Mouse (Mus musculus): ENCODE measurements around the gene Plppr2. TPM values are rescaled to one million over a fixed set of nuclear protein-coding genes. Genes with fewer than 3 reads are reported as not detected.

Plppr2 gene
- total and polyA plus RNA-seq, 3 experiments = 1.3 to 13.9 TPM; not detected in 1

DNA sequence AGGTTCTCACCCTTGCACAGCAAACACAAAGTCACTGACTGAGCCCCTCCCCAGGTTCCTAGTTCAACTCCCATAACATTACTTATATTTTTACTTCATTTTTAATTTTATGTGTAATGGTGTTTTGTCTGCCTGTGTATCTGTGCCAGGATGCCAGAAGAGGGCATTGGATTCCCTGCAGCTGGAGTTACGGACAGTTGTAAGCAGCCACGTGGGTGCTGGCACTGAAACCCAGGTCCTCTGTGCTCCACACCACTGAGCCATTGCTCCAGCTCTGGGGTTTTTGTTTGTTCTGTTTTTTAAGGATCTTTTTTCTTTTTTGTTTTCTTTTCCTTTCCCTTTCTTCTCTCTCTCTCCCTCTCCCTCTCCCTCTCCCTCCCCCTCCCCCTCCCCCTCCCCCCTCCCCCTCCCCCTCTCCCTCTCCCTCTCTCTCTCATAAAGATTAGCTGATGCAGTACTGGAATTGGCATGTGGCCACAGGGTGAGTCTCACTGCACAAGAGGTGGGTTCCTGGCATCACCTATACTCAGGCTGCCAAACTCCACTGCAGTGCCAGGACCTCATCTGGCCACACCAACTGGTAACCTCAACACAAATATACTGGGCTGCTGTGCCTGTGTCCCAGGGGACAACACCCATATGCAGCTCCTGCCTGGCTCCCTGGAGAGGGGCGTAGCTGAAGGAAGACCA is 59.5 kb downstream of the Plppr2 start (continued):
- TF ChIP-seq KAT2A (conservative IDR thresholded peaks at IDR 0.05; ENCODE audit: low read depth, low read length) (no peak), SIN3A (IDR thresholded peaks at IDR 0.05; ENCODE audit: low read length) (peak; percentile 62), MYC (IDR thresholded peaks at IDR 0.05; ENCODE audit: low read depth, low read length) (peak; percentile 70; the same call in 1 of the 2 replicates), NRF1 (IDR thresholded peaks at IDR 0.05; ENCODE audit: insufficient read depth, low read depth, low read length, poor library complexity, severe bottlenecking) (peak; percentile 27; the same call in 1 of the 2 replicates), NELFE (IDR thresholded peaks at IDR 0.05; ENCODE audit: low read depth, low read length) (peak; percentile 28; the same call in 1 of the 2 replicates), UBTF (IDR thresholded peaks at IDR 0.05; ENCODE audit: borderline replicate concordance, insufficient read depth, low read depth, low read length) (no peak), ELF1 (IDR thresholded peaks at IDR 0.05; ENCODE audit: low read depth, low read length) (no peak), HCFC1 (IDR thresholded peaks at IDR 0.05; ENCODE audit: low read depth, low read length) (0 out of 2 replicates have a peak, but pooled peaks have one; percentile 34), GABPA (IDR thresholded peaks at IDR 0.05; ENCODE audit: low read depth, low read length) (no peak), EP300 (IDR thresholded peaks at IDR 0.05; ENCODE audit: low read depth in 1 of 2, low read length in 2 of 2) (no peak), ZNF384 (IDR thresholded peaks at IDR 0.05; ENCODE audit: low read depth, low read length) (no peak), MAX (IDR thresholded peaks at IDR 0.05; ENCODE audit: low read length) (peak; percentile 42; the same call in 1 of the 2 replicates), BHLHE40 (IDR thresholded peaks at IDR 0.05; ENCODE audit: borderline replicate concordance, low read depth, low read length) (no peak), E2F4 (IDR thresholded peaks at IDR 0.05; ENCODE audit: borderline replicate concordance, low read depth, low read length) (no peak), TAL1 (IDR thresholded peaks at IDR 0.05; ENCODE audit: low read length) (no peak), POLR2AphosphoS2 (IDR thresholded peaks at IDR 0.05; ENCODE audit: low read length) (no peak), CHD2 (IDR thresholded peaks at IDR 0.05; ENCODE audit: low read length) (no peak), MAFK (IDR thresholded peaks at IDR 0.05; ENCODE audit: borderline replicate concordance, low read depth, low read length) (no peak), ETS1 (IDR thresholded peaks at IDR 0.05; ENCODE audit: low read depth, low read length) (0 out of 2 replicates have a peak, but pooled peaks have one; percentile 17), USF2 (IDR thresholded peaks at IDR 0.05; ENCODE audit: borderline replicate concordance in 1 of 2, insufficient read depth in 1 of 2, low read depth in 1 of 2, low read length in 2 of 2) (no peak), RCOR1 (IDR thresholded peaks at IDR 0.05; ENCODE audit: low read depth, low read length) (no peak), MXI1 (IDR thresholded peaks at IDR 0.05; ENCODE audit: low read depth, low read length) (peak; percentile 84), USF1 (IDR thresholded peaks at IDR 0.05; ENCODE audit: low read depth, low read length) (no peak), MEF2A (IDR thresholded peaks at IDR 0.05; ENCODE audit: extremely low read depth, insufficient replicate concordance, low read depth, low read length, poor library complexity, severe bottlenecking) (no peak)

Other genes with a start within 250 kb of the Plppr2 start
- 58.1 and 69.1 TPM in 2 replicates for gene Ldlr, start 213.6 kb upstream of the Plppr2 start, total RNA-seq (2012; rRNA removed)
- gene Ldlr, start 213.6 kb upstream of the Plppr2 start, polyA plus RNA-seq (2012; ENCODE audit: insufficient read depth in 1 of 2, insufficient read length in 2 of 2, low read depth in 1 of 2, low replicate concordance in 2 of 2, missing spikeins in 1 of 2) = 10 to 100 TPM in 1 of 2 experiments, not detected in 1; 90.6 TPM
- gene Spc24, start 176.7 kb upstream of the Plppr2 start, total RNA-seq (2012; rRNA removed) = 304 and 305 TPM in 2 replicates
- gene Spc24, start 176.7 kb upstream of the Plppr2 start, polyA plus RNA-seq (2012; ENCODE audit: insufficient read depth in 1 of 2, insufficient read length in 2 of 2, low read depth in 1 of 2, low replicate concordance in 2 of 2, missing spikeins in 1 of 2) = 100 to 1,000 TPM in 1 of 2 experiments, not detected in 1; 377 TPM
- 5.9 and 7.6 TPM in 2 replicates for gene Kank2, start 138.3 kb upstream of the Plppr2 start, total RNA-seq (2012; rRNA removed)
- gene Kank2, start 138.3 kb upstream of the Plppr2 start, polyA plus RNA-seq (2012; ENCODE audit: insufficient read depth in 1 of 2, insufficient read length in 2 of 2, low read depth in 1 of 2, low replicate concordance in 2 of 2, missing spikeins in 1 of 2) = 10 to 100 TPM in 1 of 2 experiments, not detected in 1; 16.3 TPM
- gene Angptl8, start 101.5 kb upstream of the Plppr2 start, total RNA-seq (2012; rRNA removed) = not detected in 2 replicates
- gene Angptl8, start 101.5 kb upstream of the Plppr2 start, polyA plus RNA-seq (2012; ENCODE audit: insufficient read depth in 1 of 2, insufficient read length in 2 of 2, low read depth in 1 of 2, low replicate concordance in 2 of 2, missing spikeins in 1 of 2) = under 1 TPM in 1 of 2 experiments, not detected in 1; 0.25 TPM
- 3.3 and 5.0 TPM in 2 replicates for gene Dock6, start 84.4 kb upstream of the Plppr2 start, total RNA-seq (2012; rRNA removed)
- 10 to 100 TPM in 1 of 2 experiments, not detected in 1; 21.3 TPM for gene Dock6, start 84.4 kb upstream of the Plppr2 start, polyA plus RNA-seq (2012; ENCODE audit: insufficient read depth in 1 of 2, insufficient read length in 2 of 2, low read depth in 1 of 2, low replicate concordance in 2 of 2, missing spikeins in 1 of 2)
- 19.0 and 22.9 TPM in 2 replicates for gene Rab3d, start 18.8 kb upstream of the Plppr2 start, total RNA-seq (2012; rRNA removed)
- gene Rab3d, start 18.8 kb upstream of the Plppr2 start, polyA plus RNA-seq (2012; ENCODE audit: insufficient read depth in 1 of 2, insufficient read length in 2 of 2, low read depth in 1 of 2, low replicate concordance in 2 of 2, missing spikeins in 1 of 2) = 10 to 100 TPM in 1 of 2 experiments, not detected in 1; 44.2 TPM
- 1.0 and 1.4 TPM in 2 replicates for gene Ccdc159, start 9.6 kb upstream of the Plppr2 start, total RNA-seq (2012; rRNA removed)
- gene Ccdc159, start 9.6 kb upstream of the Plppr2 start, polyA plus RNA-seq (2012; ENCODE audit: insufficient read depth in 1 of 2, insufficient read length in 2 of 2, low read depth in 1 of 2, low replicate concordance in 2 of 2, missing spikeins in 1 of 2) = 1 to 10 TPM in 1 of 2 experiments, not detected in 1; 6.4 TPM
- gene Tmem205, start 9.5 kb upstream of the Plppr2 start, total RNA-seq (2012; rRNA removed) = 118 and 128 TPM in 2 replicates
- gene Tmem205, start 9.5 kb upstream of the Plppr2 start, polyA plus RNA-seq (2012; ENCODE audit: insufficient read depth in 1 of 2, insufficient read length in 2 of 2, low read depth in 1 of 2, low replicate concordance in 2 of 2, missing spikeins in 1 of 2) = 100 to 1,000 TPM in 1 of 2 experiments, not detected in 1; 114 TPM
- gene Swsap1, start 18.7 kb downstream of the Plppr2 start, total RNA-seq (2012; rRNA removed) = 12.7 and 17.2 TPM in 2 replicates
- gene Swsap1, start 18.7 kb downstream of the Plppr2 start, polyA plus RNA-seq (2012; ENCODE audit: insufficient read depth in 1 of 2, insufficient read length in 2 of 2, low read depth in 1 of 2, low replicate concordance in 2 of 2, missing spikeins in 1 of 2) = 10 to 100 TPM in 1 of 2 experiments, not detected in 1; 19.3 TPM
- 139 and 192 TPM in 2 replicates for gene Epor, start 26.5 kb downstream of the Plppr2 start, total RNA-seq (2012; rRNA removed)
- gene Epor, start 26.5 kb downstream of the Plppr2 start, polyA plus RNA-seq (2012; ENCODE audit: insufficient read depth in 1 of 2, insufficient read length in 2 of 2, low read depth in 1 of 2, low replicate concordance in 2 of 2, missing spikeins in 1 of 2) = 100 to 1,000 TPM in 1 of 2 experiments, not detected in 1; 440 TPM
- gene Rgl3, start 52.4 kb downstream of the Plppr2 start, total RNA-seq (2012; rRNA removed) = not detected in 2 replicates
- gene Rgl3, start 52.4 kb downstream of the Plppr2 start, polyA plus RNA-seq (2012; ENCODE audit: insufficient read depth in 1 of 2, insufficient read length in 2 of 2, low read depth in 1 of 2, low replicate concordance in 2 of 2, missing spikeins in 1 of 2) = not detected
- gene Ccdc151, start 65.6 kb downstream of the Plppr2 start, total RNA-seq (2012; rRNA removed) = 0.19 TPM in 1 of 2 replicates, not detected in the other
- under 1 TPM in 1 of 2 experiments, not detected in 1; 0.99 TPM for gene Ccdc151, start 65.6 kb downstream of the Plppr2 start, polyA plus RNA-seq (2012; ENCODE audit: insufficient read depth in 1 of 2, insufficient read length in 2 of 2, low read depth in 1 of 2, low replicate concordance in 2 of 2, missing spikeins in 1 of 2)
- gene Prkcsh, start 65.8 kb downstream of the Plppr2 start, total RNA-seq (2012; rRNA removed) = 330 and 356 TPM in 2 replicates
- gene Prkcsh, start 65.8 kb downstream of the Plppr2 start, polyA plus RNA-seq (2012; ENCODE audit: insufficient read depth in 1 of 2, insufficient read length in 2 of 2, low read depth in 1 of 2, low replicate concordance in 2 of 2, missing spikeins in 1 of 2) = 100 to 1,000 TPM; 183 to 577 TPM
- gene Elavl3, start 115.0 kb downstream of the Plppr2 start, total RNA-seq (2012; rRNA removed) = 0.15 and 0.20 TPM in 2 replicates
- gene Elavl3, start 115.0 kb downstream of the Plppr2 start, polyA plus RNA-seq (2012; ENCODE audit: insufficient read depth in 1 of 2, insufficient read length in 2 of 2, low read depth in 1 of 2, low replicate concordance in 2 of 2, missing spikeins in 1 of 2) = 1 to 10 TPM in 1 of 2 experiments, not detected in 1; 1.1 TPM
- not detected in 2 replicates for gene Gm49318, start 134.2 kb downstream of the Plppr2 start, total RNA-seq (2012; rRNA removed)
- gene Gm49318, start 134.2 kb downstream of the Plppr2 start, polyA plus RNA-seq (2012; ENCODE audit: insufficient read depth in 1 of 2, insufficient read length in 2 of 2, low read depth in 1 of 2, low replicate concordance in 2 of 2, missing spikeins in 1 of 2) = not detected
- 16.7 and 19.2 TPM in 2 replicates for gene Zfp653, start 134.3 kb downstream of the Plppr2 start, total RNA-seq (2012; rRNA removed)
- 10 to 100 TPM in 1 of 2 experiments, not detected in 1; 40.4 TPM for gene Zfp653, start 134.3 kb downstream of the Plppr2 start, polyA plus RNA-seq (2012; ENCODE audit: insufficient read depth in 1 of 2, insufficient read length in 2 of 2, low read depth in 1 of 2, low replicate concordance in 2 of 2, missing spikeins in 1 of 2)
- 167 and 183 TPM in 2 replicates for gene Ecsit, start 148.4 kb downstream of the Plppr2 start, total RNA-seq (2012; rRNA removed)
- 100 to 1,000 TPM in 1 of 2 experiments, 10 to 100 TPM in 1; 87.6 to 211 TPM for gene Ecsit, start 148.4 kb downstream of the Plppr2 start, polyA plus RNA-seq (2012; ENCODE audit: insufficient read depth in 1 of 2, insufficient read length in 2 of 2, low read depth in 1 of 2, low replicate concordance in 2 of 2, missing spikeins in 1 of 2)
- 0.10 and 0.19 TPM in 2 replicates for gene Cnn1, start 162.2 kb downstream of the Plppr2 start, total RNA-seq (2012; rRNA removed)
- gene Cnn1, start 162.2 kb downstream of the Plppr2 start, polyA plus RNA-seq (2012; ENCODE audit: insufficient read depth in 1 of 2, insufficient read length in 2 of 2, low read depth in 1 of 2, low replicate concordance in 2 of 2, missing spikeins in 1 of 2) = under 1 TPM in 1 of 2 experiments, not detected in 1; 0.06 TPM
- gene Elof1, start 180.1 kb downstream of the Plppr2 start, total RNA-seq (2012; rRNA removed) = 390 and 421 TPM in 2 replicates
- gene Elof1, start 180.1 kb downstream of the Plppr2 start, polyA plus RNA-seq (2012; ENCODE audit: insufficient read depth in 1 of 2, insufficient read length in 2 of 2, low read depth in 1 of 2, low replicate concordance in 2 of 2, missing spikeins in 1 of 2) = 100 to 1,000 TPM in 1 of 2 experiments, not detected in 1; 505 TPM
- gene Acp5, start 198.7 kb downstream of the Plppr2 start, total RNA-seq (2012; rRNA removed) = 5.8 and 15.6 TPM in 2 replicates
- 10 to 100 TPM in 1 of 2 experiments, not detected in 1; 17.4 TPM for gene Acp5, start 198.7 kb downstream of the Plppr2 start, polyA plus RNA-seq (2012; ENCODE audit: insufficient read depth in 1 of 2, insufficient read length in 2 of 2, low read depth in 1 of 2, low replicate concordance in 2 of 2, missing spikeins in 1 of 2)
- 80.2 and 103 TPM in 2 replicates for gene Pigyl, start 219.8 kb downstream of the Plppr2 start, total RNA-seq (2012; rRNA removed)
- 100 to 1,000 TPM in 1 of 2 experiments, not detected in 1; 146 TPM for gene Pigyl, start 219.8 kb downstream of the Plppr2 start, polyA plus RNA-seq (2012; ENCODE audit: insufficient read depth in 1 of 2, insufficient read length in 2 of 2, low read depth in 1 of 2, low replicate concordance in 2 of 2, missing spikeins in 1 of 2)